Mouse (Mus musculus) brain, adult 2 months (tissue): ENCODE results near the gene Hoxd4.

Experiments used
- DNase-seq: peaks from one replicate; pipeline ENCODE4 v3.0.0; 2011; ENCODE audit warnings: low read depth, low spot score

Gene Hoxd4

GRCm38 (mm10) chr2:74726973-74727639, 15.4 kb downstream of the Hoxd4 start:
- DNase-seq: no peak

GRCm38 (mm10) chr2:74727640-74728302, 16.0 kb downstream of the Hoxd4 start:
- DNase-seq: no peak

DNA sequence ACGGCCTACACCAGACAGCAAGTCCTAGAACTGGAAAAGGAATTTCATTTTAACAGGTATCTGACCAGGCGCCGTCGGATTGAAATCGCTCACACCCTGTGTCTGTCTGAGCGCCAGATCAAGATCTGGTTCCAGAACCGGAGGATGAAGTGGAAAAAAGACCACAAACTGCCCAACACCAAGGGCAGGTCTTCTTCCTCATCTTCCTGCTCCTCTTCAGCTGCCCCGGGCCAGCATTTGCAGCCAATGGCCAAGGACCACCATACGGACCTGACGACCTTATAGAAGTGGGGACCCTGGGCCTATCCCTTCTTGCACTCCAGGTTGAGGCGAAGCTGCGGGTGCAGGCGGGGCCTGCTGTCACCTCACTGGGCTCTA, 16.6 kb downstream of the Hoxd4 start:
- no peak for DNase-seq

- no peak for DNase-seq
Observed at GRCm38 (mm10) chr2:74730331-74730730, 18.6 kb downstream of the Hoxd4 start.

- no peak for DNase-seq
Observed at GRCm38 (mm10) chr2:74731055-74731454, 19.3 kb downstream of the Hoxd4 start.

GRCm38 (mm10) chr2:74731799-74732512, 20.2 kb downstream of the Hoxd4 start:
- no peak for DNase-seq

- no peak for DNase-seq
Observed at GRCm38 (mm10) chr2:74732513-74733316, 21.0 kb downstream of the Hoxd4 start.

GRCm38 (mm10) chr2:74733317-74733661, 21.6 kb downstream of the Hoxd4 start:
- DNase-seq: no peak

DNA sequence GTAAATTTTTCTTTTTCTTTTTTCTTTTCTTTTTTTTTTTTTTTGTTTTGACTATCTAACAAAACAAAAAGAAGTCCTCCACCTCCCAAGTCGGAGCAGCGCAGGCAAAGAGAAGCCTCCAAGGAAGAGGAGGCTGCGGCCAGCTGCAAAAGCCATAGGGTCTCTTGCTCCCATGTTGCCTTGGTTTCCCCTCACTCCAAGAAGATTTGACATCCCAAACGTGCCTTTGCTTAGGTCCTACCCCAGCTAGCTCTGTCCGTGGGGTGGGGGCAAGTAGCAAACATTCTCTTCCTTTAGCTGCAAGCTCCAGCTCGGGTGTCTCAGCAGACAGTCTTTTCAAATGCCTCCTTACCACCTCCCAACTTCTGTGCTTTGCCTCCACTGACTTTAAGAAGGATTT, 22.0 kb downstream of the Hoxd4 start:
- no peak for DNase-seq

DNA sequence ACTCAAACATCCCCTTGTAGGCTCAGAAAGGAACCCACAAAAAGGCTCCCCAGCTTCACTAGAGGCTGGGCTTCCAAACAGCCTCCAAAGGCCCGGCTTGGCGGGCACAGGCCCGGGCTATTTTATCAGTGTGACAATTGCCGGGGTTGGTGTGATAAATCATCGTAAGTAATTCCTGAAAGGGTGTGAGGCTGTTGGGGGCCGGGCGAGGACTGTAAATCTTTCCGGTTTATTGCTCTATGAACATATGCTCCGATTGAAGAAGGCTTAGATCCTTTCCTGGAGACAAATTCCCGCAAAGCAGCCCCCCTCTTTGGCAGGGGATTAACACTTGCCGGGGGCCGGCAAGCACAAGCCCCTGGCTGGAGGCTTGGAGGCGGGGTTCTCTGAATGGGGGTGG, 22.7 kb downstream of the Hoxd4 start:
- DNase-seq: no peak

- no peak for DNase-seq
Observed at GRCm38 (mm10) chr2:74734996-74735811, 23.5 kb downstream of the Hoxd4 start.

DNA sequence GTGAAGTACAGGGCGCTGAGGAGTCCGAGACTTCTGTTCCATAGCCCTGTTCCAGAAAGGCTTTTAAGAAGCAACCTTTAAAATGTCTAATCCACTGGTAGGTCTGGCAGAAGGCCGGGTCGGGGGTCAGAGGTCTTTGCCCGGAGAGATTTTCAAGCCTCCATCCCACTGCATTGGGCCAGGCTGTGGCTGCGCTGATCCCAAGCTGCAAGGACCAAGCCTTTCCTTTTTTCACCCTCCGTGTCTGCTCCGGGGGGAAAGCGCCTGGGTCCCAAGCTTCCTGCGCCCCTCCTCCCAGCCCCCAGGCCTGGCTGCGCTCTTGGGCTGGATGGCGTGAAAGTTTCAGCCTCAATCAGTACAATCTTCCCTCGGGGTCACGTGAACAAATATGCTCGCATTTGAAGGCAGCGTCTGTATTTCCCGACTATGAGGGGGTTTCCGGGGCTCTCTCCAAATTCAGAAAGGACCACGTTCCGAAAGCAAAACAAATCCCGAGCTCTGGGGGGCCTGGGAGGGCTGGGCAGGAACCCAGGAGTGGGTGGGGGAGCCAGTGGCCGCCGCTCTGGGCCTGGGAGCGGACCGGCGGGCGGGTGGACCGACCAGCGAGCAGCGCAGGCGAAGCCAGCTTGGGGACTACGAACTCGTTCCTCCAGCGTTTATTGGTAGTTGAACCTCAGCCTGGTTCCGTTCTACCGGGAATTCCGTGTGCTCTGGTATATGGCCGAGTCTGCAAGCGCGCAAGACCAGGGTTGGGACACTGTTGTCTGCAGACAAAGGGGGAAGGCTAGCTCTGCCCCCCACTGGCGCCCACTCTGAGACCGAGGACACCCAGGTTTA, 24.3 kb downstream of the Hoxd4 start:
- DNase-seq: no peak

GRCm38 (mm10) chr2:74736688-74737577, 25.2 kb downstream of the Hoxd4 start:
- no peak for DNase-seq

GRCm38 (mm10) chr2:74737578-74738070, 25.9 kb downstream of the Hoxd4 start:
- no peak for DNase-seq

DNA sequence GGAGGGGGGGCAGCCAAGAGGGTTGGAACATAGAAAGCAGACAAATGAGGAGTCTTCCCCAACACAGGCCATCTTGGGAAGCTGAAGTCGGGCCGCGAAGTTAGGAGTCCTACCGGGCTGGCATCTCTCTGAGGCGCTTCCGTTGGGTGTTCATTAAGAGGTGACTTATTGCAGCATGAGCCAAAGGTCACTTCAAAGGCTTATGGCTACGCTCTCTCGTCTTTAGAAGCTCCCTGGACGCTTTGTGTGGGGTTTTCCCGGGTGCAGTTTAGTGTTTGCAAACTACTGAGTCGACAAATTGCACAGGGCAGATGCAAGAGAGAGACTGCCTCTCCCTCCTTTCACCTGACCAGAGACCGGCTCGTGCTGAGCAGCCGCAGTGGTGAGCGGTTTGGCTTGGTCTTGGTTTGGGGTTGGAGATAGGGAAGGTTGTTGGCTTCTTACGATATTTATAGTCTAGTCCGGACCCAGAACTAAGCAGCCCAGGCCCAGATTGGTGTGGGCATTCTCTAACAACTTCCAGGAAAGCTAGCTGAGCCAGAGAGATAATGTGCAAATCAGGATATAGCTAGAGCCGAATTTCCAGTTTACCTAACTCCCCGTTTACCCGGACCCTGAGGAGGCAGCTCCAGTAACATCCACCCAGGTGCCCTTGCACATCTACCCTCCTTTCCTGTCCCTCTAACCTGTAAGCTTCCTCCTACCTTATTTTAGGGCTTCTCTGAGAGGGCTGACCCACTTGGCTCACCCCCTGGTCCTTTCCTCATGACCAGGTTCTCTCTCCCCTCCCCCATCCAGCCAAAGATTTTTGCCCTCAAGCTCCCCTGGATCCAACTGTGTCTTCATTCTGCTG, 27.1 kb downstream of the Hoxd4 start:
- DNase-seq: no peak

GRCm38 (mm10) chr2:74739476-74739800, 27.7 kb downstream of the Hoxd4 start:
- DNase-seq: no peak

GRCm38 (mm10) chr2:74739869-74740268, 28.1 kb downstream of the Hoxd4 start:
- no peak for DNase-seq

DNA sequence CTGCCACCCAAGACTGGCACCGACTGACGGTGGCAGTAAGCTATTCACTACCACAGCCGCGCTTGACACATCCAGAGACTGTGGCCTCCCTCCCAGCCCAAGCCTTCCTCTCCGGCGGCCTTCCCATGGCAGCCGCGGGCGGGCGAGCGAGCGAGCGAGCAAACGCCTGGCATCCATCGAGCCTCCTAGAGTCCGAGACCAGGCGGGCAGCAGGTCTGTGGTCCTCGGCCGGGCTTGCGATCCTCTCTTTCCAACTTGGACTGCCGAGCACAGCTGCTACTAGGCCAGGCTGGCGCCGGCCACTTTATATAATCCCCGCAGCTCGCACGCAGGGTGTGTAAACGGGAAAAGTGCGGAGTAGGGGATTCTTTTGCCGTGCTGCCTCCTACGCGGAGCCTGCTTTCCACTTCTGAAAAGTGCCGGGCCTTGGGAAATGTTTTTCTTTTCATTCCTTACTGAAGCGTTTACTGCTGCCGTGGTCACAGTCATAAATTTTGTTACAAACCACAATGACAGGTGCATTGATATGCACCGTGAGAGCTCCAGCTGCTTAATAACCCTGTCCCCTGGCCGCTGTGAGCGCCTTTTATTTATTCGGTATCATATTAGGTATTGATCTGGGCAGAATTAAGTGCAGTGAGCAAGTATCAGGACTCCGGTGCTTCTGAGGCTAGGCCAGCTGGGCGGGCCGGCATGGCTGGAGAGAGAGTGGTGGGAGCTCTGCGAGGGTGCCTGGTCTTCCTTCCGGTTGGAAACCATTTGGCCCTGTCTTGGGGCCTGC, 28.8 kb downstream of the Hoxd4 start:
- no peak for DNase-seq
